Mouse (Mus musculus) thymus, adult 2 months (tissue): ENCODE measurements around the gene Vstm2l.

Experiments
- CTCF ChIP-seq: fragments of 200-500 bp; IDR thresholded peaks from 2 replicates; pipeline ENCODE4 v1.5.1; 2012; ENCODE audit warnings: mild to moderate bottlenecking, control low read depth, low read length, moderate library complexity, borderline replicate concordance; ENCODE audit not compliant: control insufficient read depth, poor library complexity, insufficient read depth; ENCODE audit errors: extremely low read depth
- POLR2A ChIP-seq: fragments of 200-500 bp; IDR thresholded peaks from 2 replicates; pipeline ENCODE4 v1.6.1; 2012; ENCODE audit warnings: mild to moderate bottlenecking, low read length, control low read depth, moderate library complexity; ENCODE audit not compliant: control insufficient read depth, poor library complexity, insufficient read depth; ENCODE audit errors: extremely low read depth

DNA sequence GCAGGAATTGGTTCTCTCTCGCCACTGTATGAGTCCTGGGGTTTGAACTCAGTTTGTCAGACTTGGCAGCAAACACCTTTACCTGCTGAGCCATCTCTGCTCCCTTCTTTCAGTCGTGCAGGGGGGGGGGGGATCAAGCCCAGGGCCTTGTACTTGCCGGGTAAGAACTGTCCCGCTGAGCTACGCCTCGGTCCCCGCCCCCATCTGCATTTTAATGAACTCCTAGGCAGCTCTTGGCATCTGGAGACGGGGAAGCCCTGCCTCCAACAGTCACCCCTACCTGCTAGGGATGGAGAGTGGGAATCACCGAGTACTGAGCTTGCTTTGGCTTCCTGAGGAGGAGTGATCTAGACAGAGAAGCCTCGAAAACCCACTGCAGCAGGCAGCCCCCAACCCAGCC is 4.1 kb downstream of the Vstm2l start:
- TF ChIP-seq CTCF = no peak
- no peak for TF ChIP-seq POLR2A
